Mouse (Mus musculus) ES-Bruce4 (cell line): ENCODE results near the gene Pcsk2. TPM values are rescaled to one million over a fixed set of nuclear protein-coding genes. Genes with fewer than 3 reads are reported as not detected.

Experiments
- H3K27ac ChIP-seq: 2 replicates; pipeline ENCODE4 v1.5.1; 2012; ENCODE audit warnings: low read length, inconsistent platforms; ENCODE audit not compliant: insufficient read depth
- H3K27me3 ChIP-seq: 2 replicates; pipeline ENCODE4 v1.6.1; 2012; ENCODE audit warnings: mild to moderate bottlenecking, low read length, inconsistent platforms; ENCODE audit not compliant: control insufficient read depth, poor library complexity, insufficient read depth, severe bottlenecking
- H3K36me3 ChIP-seq: 2 replicates; pipeline ENCODE4 v1.6.1; 2012; ENCODE audit warnings: inconsistent platforms, mild to moderate bottlenecking, low read length, moderate library complexity; ENCODE audit not compliant: control insufficient read depth, poor library complexity, insufficient read depth, severe bottlenecking
- H3K4me1 ChIP-seq: one replicate; pipeline ENCODE4 v1.8.1; 2011; ENCODE audit warnings: low read length; ENCODE audit not compliant: control insufficient read depth, insufficient read depth
- H3K4me3 ChIP-seq: 2 replicates; pipeline ENCODE4 v1.5.1; 2011; ENCODE audit warnings: low read depth, mild to moderate bottlenecking, low read length
- H3K9ac ChIP-seq: 2 replicates; pipeline ENCODE4 v1.6.1; 2012; ENCODE audit warnings: low read depth, mild to moderate bottlenecking, inconsistent platforms; ENCODE audit not compliant: poor library complexity, severe bottlenecking
- H3K9me3 ChIP-seq: replicated peaks from 2 replicates; pipeline ENCODE4 v1.6.1; 2012; ENCODE audit warnings: mild to moderate bottlenecking, low read length, inconsistent platforms; ENCODE audit not compliant: control insufficient read depth, poor library complexity, insufficient read depth, severe bottlenecking
- CTCF ChIP-seq: IDR thresholded peaks from one replicate; pipeline ENCODE4 v1.8.1; 2011; ENCODE audit warnings: low read depth, low read length
- EP300 ChIP-seq: IDR thresholded peaks from 2 replicates; pipeline ENCODE4 v1.6.1; 2011; ENCODE audit warnings: low read depth, low read length; ENCODE audit not compliant: insufficient read depth
- POLR2A ChIP-seq: IDR thresholded peaks from one replicate; pipeline ENCODE4 v1.8.1; 2011; ENCODE audit warnings: low read length; ENCODE audit not compliant: insufficient read depth
- polyA plus RNA-seq: library from polyadenylated mRNA; stranded (reverse); fragments of >200 nt; gene quantifications from 2 replicates; pipeline ENCODE4 v1.2.4, GENCODE M21; 2011; ENCODE audit warnings: low read depth; ENCODE audit not compliant: missing spikeins, insufficient read depth, insufficient read length

The Pcsk2 gene
- polyA plus RNA-seq, 1 experiment, result 1.1 TPM

GRCm38 (mm10) chr2:143808789-143809188, 262.8 kb downstream of the Pcsk2 start:
- H3K36me3 ChIP-seq, result no peaks in the 10 kb centered on the region
- no peak overlapping the region for H3K27ac ChIP-seq
- H3K27me3 ChIP-seq, result no peaks in the 10 kb centered on the region
- TF ChIP-seq POLR2A (no peak), EP300 (no peak), CTCF (no peak)
- no peaks in the 10 kb centered on the region for H3K9me3 ChIP-seq
- H3K9ac ChIP-seq, result no peak overlapping the region
- no peaks in the 10 kb centered on the region for H3K4me1 ChIP-seq
- no peak overlapping the region for H3K4me3 ChIP-seq

GRCm38 (mm10) chr2:143812262-143812661, 266.3 kb downstream of the Pcsk2 start:
- H3K9ac ChIP-seq, result no peak overlapping the region
- H3K36me3 ChIP-seq, result no peaks in the 10 kb centered on the region
- no peaks in the 10 kb centered on the region for H3K9me3 ChIP-seq
- no peaks in the 10 kb centered on the region for H3K4me1 ChIP-seq
- H3K27me3 ChIP-seq, result no peaks in the 10 kb centered on the region
- no peak overlapping the region for H3K4me3 ChIP-seq
- H3K27ac ChIP-seq, result no peak overlapping the region
- TF ChIP-seq POLR2A, result no peak
- TF ChIP-seq EP300, result no peak

GRCm38 (mm10) chr2:143813461-143813860, 267.5 kb downstream of the Pcsk2 start:
- TF ChIP-seq POLR2A (no peak), EP300 (no peak), CTCF (no peak)
- H3K27ac ChIP-seq, result no peak overlapping the region
- H3K27me3 ChIP-seq, result no peaks in the 10 kb centered on the region
- H3K9ac ChIP-seq, result no peak overlapping the region
- H3K36me3 ChIP-seq, result no peaks in the 10 kb centered on the region
- no peaks in the 10 kb centered on the region for H3K4me1 ChIP-seq
- no peak overlapping the region for H3K4me3 ChIP-seq
- no peaks in the 10 kb centered on the region for H3K9me3 ChIP-seq

GRCm38 (mm10) chr2:143831645-143832044, 285.7 kb downstream of the Pcsk2 start:
- Histone ChIP-seq H3K9me3 (no peaks in the 10 kb centered on the region), H3K4me3 (no peak overlapping the region), H3K27ac (no peak overlapping the region), H3K27me3 (no peaks in the 10 kb centered on the region), H3K4me1 (no peaks in the 10 kb centered on the region), H3K9ac (no peak overlapping the region), H3K36me3 (no peaks in the 10 kb centered on the region)
- TF ChIP-seq EP300 (no peak), CTCF (no peak), POLR2A (no peak)

GRCm38 (mm10) chr2:143832721-143833120, 286.8 kb downstream of the Pcsk2 start:
- TF ChIP-seq EP300 (no peak), POLR2A (no peak), CTCF (no peak)
- no peak overlapping the region for H3K4me3 ChIP-seq
- H3K27ac ChIP-seq, result no peak overlapping the region
- no peaks in the 10 kb centered on the region for H3K36me3 ChIP-seq
- no peaks in the 10 kb centered on the region for H3K9me3 ChIP-seq
- no peaks in the 10 kb centered on the region for H3K4me1 ChIP-seq
- H3K9ac ChIP-seq, result no peak overlapping the region
- H3K27me3 ChIP-seq, result no peaks in the 10 kb centered on the region

GRCm38 (mm10) chr2:143834082-143834481, 288.1 kb downstream of the Pcsk2 start:
- no peak for TF ChIP-seq EP300
- TF ChIP-seq CTCF, result no peak
- TF ChIP-seq POLR2A, result no peak
- Histone ChIP-seq H3K27ac (no peak overlapping the region), H3K36me3 (no peaks in the 10 kb centered on the region), H3K4me3 (no peak overlapping the region), H3K9ac (no peak overlapping the region), H3K27me3 (no peaks in the 10 kb centered on the region), H3K4me1 (no peaks in the 10 kb centered on the region), H3K9me3 (no peaks in the 10 kb centered on the region)

GRCm38 (mm10) chr2:143835820-143836219, 289.9 kb downstream of the Pcsk2 start:
- no peaks in the 10 kb centered on the region for H3K36me3 ChIP-seq
- no peak overlapping the region for H3K4me3 ChIP-seq
- no peaks in the 10 kb centered on the region for H3K27me3 ChIP-seq
- H3K9me3 ChIP-seq, result no peaks in the 10 kb centered on the region
- no peaks in the 10 kb centered on the region for H3K4me1 ChIP-seq
- TF ChIP-seq POLR2A, result no peak
- TF ChIP-seq EP300, result no peak
- TF ChIP-seq CTCF, result no peak
- H3K27ac ChIP-seq, result no peak overlapping the region
- no peak overlapping the region for H3K9ac ChIP-seq
